Mouse (Mus musculus): ENCODE data around the gene Cd22.

DNA sequence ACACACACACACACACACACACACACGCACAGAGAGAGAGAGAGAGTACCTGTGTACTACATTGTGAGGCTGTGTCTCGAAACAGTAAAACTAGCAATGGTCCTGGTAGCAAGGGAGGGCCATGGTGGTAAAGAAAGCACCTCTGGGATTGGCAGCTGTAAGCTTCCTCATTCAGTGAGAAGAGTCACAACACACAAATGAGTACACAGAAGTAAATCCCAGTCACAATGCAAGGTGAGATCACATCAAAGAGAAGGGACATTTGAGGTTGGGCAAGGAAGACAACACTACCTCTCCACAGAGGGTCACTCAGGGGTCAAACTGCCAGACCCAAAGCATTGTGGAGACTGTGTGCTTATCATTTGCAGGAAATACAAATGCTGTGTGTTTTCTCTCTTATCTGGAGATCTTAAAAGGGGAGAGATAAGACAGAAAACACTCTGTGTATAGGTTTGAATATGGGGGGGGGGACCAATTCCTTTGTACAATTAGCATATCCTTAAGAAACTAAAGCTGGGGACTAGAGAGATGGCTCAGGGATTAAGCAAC is 33.6 kb downstream of the Cd22 start:
- TF ChIP-seq POLR2A (IDR thresholded peaks at IDR 0.05; ENCODE audit: insufficient read depth, low read length), result no peak
- TF ChIP-seq CTCF (IDR thresholded peaks at IDR 0.05; ENCODE audit: low read depth, low read length), result no peak

All from ES-Bruce4 (cell line).